Mouse (Mus musculus): ENCODE measurements around the gene Junb. TPM values are rescaled to one million over a fixed set of nuclear protein-coding genes. Genes with fewer than 3 reads are reported as not detected.
A peak's percentile ranks its signal among the peaks of the same experiment; 100 is the strongest.

The Junb gene
- polyA plus RNA-seq, 1 experiment from 2014 or later: 7.6 TPM

GRCm38 (mm10) chr8:84947241-84947545 lies 31.3 kb downstream of the Junb start:
- H3K9me3 ChIP-seq (ENCODE audit: control insufficient read depth, low read length): no peaks in the 10 kb centered on the region
- H3K4me2 ChIP-seq (ENCODE audit: low read length): peak overlapping the region; percentile 87; the same call in 1 of the 2 replicates
- H3K27ac ChIP-seq (ENCODE audit: low read length): no peak overlapping the region
- no peaks in the 10 kb centered on the region for H3K36me3 ChIP-seq (ENCODE audit: control insufficient read depth, insufficient read depth)
- no peak for ATAC-seq
- H3K9ac ChIP-seq (replicated peaks; ENCODE audit: low read depth, low read length): no peak overlapping the region; the same call in 1 of the 2 replicates
- 16% methylated on average over 9 of the region's 9 CpGs for WGBS
- no peak overlapping the region; the same call in 1 of the 2 replicates for H3K4me3 ChIP-seq (replicated peaks; ENCODE audit: low read length)
- H3K27me3 ChIP-seq (replicated peaks; ENCODE audit: control insufficient read depth, insufficient read depth, low read length): peaks cover 35% of the 10 kb centered on the region
- H3K4me1 ChIP-seq (replicated peaks; ENCODE audit: control insufficient read depth, insufficient read depth, low read length): peaks cover 26% of the 10 kb centered on the region

- Histone ChIP-seq H3K4me1 (replicated peaks; ENCODE audit: control insufficient read depth, insufficient read depth, low read length) (peaks cover 26% of the 10 kb centered on the region), H3K27ac (ENCODE audit: low read length) (peak within 1 kb of the TSS; percentile 60), H3K4me3 (replicated peaks; ENCODE audit: low read length) (peak within 1 kb of the TSS; percentile 83), H3K4me2 (ENCODE audit: low read length) (peak within 1 kb of the TSS; percentile 87), H3K9ac (replicated peaks; ENCODE audit: low read depth, low read length) (peak within 1 kb of the TSS; percentile 83), H3K9me3 (ENCODE audit: control insufficient read depth, low read length) (no peaks in the 10 kb centered on the region), H3K36me3 (ENCODE audit: control insufficient read depth, insufficient read depth) (no peaks in the 10 kb centered on the region), H3K27me3 (replicated peaks; ENCODE audit: control insufficient read depth, insufficient read depth, low read length) (peaks cover 35% of the 10 kb centered on the region)
- 4% methylated on average over 17 of the region's 17 CpGs for WGBS
- ATAC-seq: 0 out of 2 replicates have a peak, but pooled peaks have one; percentile 27
Measured at GRCm38 (mm10) chr8:84946528-84947240, 31.8 kb downstream of the Junb start, which contains the start of gene Rtbdn. TSS of gene Rtbdn (plus strand) at chr8:84946991.

- Histone ChIP-seq H3K4me2 (ENCODE audit: low read length) (peak overlapping the region; percentile 87), H3K4me1 (replicated peaks; ENCODE audit: control insufficient read depth, insufficient read depth, low read length) (peaks cover 26% of the 10 kb centered on the region), H3K27me3 (replicated peaks; ENCODE audit: control insufficient read depth, insufficient read depth, low read length) (peaks cover 35% of the 10 kb centered on the region), H3K4me3 (replicated peaks; ENCODE audit: low read length) (peak overlapping the region; percentile 83), H3K36me3 (ENCODE audit: control insufficient read depth, insufficient read depth) (no peaks in the 10 kb centered on the region), H3K9me3 (ENCODE audit: control insufficient read depth, low read length) (no peaks in the 10 kb centered on the region), H3K27ac (ENCODE audit: low read length) (peak overlapping the region; percentile 60), H3K9ac (replicated peaks; ENCODE audit: low read depth, low read length) (peak overlapping the region; percentile 83)
- 2% methylated on average over 46 of the region's 67 CpGs for WGBS
- ATAC-seq: peak; percentile 57
Measured at GRCm38 (mm10) chr8:84945633-84946527, 32.6 kb downstream of the Junb start.

GRCm38 (mm10) chr8:84945235-84945632 lies 33.3 kb downstream of the Junb start:
- H3K4me1 ChIP-seq (replicated peaks; ENCODE audit: control insufficient read depth, insufficient read depth, low read length): peaks cover 26% of the 10 kb centered on the region
- peaks cover 30% of the 10 kb centered on the region for H3K27me3 ChIP-seq (replicated peaks; ENCODE audit: control insufficient read depth, insufficient read depth, low read length)
- peak overlapping the region; percentile 83 for H3K4me3 ChIP-seq (replicated peaks; ENCODE audit: low read length)
- peak overlapping the region; percentile 87 for H3K4me2 ChIP-seq (ENCODE audit: low read length)
- H3K9ac ChIP-seq (replicated peaks; ENCODE audit: low read depth, low read length): peak overlapping the region; percentile 83
- no peaks in the 10 kb centered on the region for H3K9me3 ChIP-seq (ENCODE audit: control insufficient read depth, low read length)
- no peak overlapping the region for H3K27ac ChIP-seq (ENCODE audit: low read length)
- no peaks in the 10 kb centered on the region for H3K36me3 ChIP-seq (ENCODE audit: control insufficient read depth, insufficient read depth)
- WGBS: under 1% methylated on average over 11 of the region's 11 CpGs
- ATAC-seq: peak; percentile 51

GRCm38 (mm10) chr8:84944478-84945160 lies 33.9 kb downstream of the Junb start:
- Histone ChIP-seq H3K4me3 (replicated peaks; ENCODE audit: low read length) (peak overlapping the region; percentile 83), H3K9ac (replicated peaks; ENCODE audit: low read depth, low read length) (no peak overlapping the region), H3K36me3 (ENCODE audit: control insufficient read depth, insufficient read depth) (no peaks in the 10 kb centered on the region), H3K27ac (ENCODE audit: low read length) (no peak overlapping the region), H3K4me1 (replicated peaks; ENCODE audit: control insufficient read depth, insufficient read depth, low read length) (peaks cover 26% of the 10 kb centered on the region), H3K4me2 (ENCODE audit: low read length) (peak overlapping the region; percentile 87), H3K27me3 (replicated peaks; ENCODE audit: control insufficient read depth, insufficient read depth, low read length) (peaks cover 23% of the 10 kb centered on the region), H3K9me3 (ENCODE audit: control insufficient read depth, low read length) (no peaks in the 10 kb centered on the region)
- 1% methylated on average over 26 of the region's 26 CpGs for WGBS
- peak; percentile 16; the same call in 1 of the 2 replicates for ATAC-seq

GRCm38 (mm10) chr8:84943699-84944098 lies 34.8 kb downstream of the Junb start:
- H3K4me1 ChIP-seq (replicated peaks; ENCODE audit: control insufficient read depth, insufficient read depth, low read length): peaks cover 26% of the 10 kb centered on the region
- H3K27ac ChIP-seq (ENCODE audit: low read length): no peak overlapping the region
- no peak overlapping the region for H3K9ac ChIP-seq (replicated peaks; ENCODE audit: low read depth, low read length)
- no peak overlapping the region; the same call in 1 of the 2 replicates for H3K4me2 ChIP-seq (ENCODE audit: low read length)
- ATAC-seq: no peak
- no peak overlapping the region for H3K4me3 ChIP-seq (replicated peaks; ENCODE audit: low read length)
- no peaks in the 10 kb centered on the region for H3K36me3 ChIP-seq (ENCODE audit: control insufficient read depth, insufficient read depth)
- WGBS: 21% methylated on average over 4 of the region's 4 CpGs
- no peaks in the 10 kb centered on the region for H3K9me3 ChIP-seq (ENCODE audit: control insufficient read depth, low read length)
- H3K27me3 ChIP-seq (replicated peaks; ENCODE audit: control insufficient read depth, insufficient read depth, low read length): peaks cover 23% of the 10 kb centered on the region

- peak overlapping the region; percentile 35; the same call in 1 of the 2 replicates for H3K9ac ChIP-seq (replicated peaks; ENCODE audit: low read depth, low read length)
- no peaks in the 10 kb centered on the region for H3K27me3 ChIP-seq (replicated peaks; ENCODE audit: control insufficient read depth, insufficient read depth, low read length)
- peak overlapping the region; percentile 85 for H3K4me2 ChIP-seq (ENCODE audit: low read length)
- no peak for ATAC-seq
- no peaks in the 10 kb centered on the region for H3K9me3 ChIP-seq (ENCODE audit: control insufficient read depth, low read length)
- WGBS: 62% methylated on average over 13 of the region's 13 CpGs
- H3K4me1 ChIP-seq (replicated peaks; ENCODE audit: control insufficient read depth, insufficient read depth, low read length): peaks cover 31% of the 10 kb centered on the region
- no peaks in the 10 kb centered on the region for H3K36me3 ChIP-seq (ENCODE audit: control insufficient read depth, insufficient read depth)
- H3K27ac ChIP-seq (ENCODE audit: low read length): 0 out of 2 replicates have a peak overlapping the region, but pooled peaks have one; percentile 30
- peak overlapping the region; percentile 83 for H3K4me3 ChIP-seq (replicated peaks; ENCODE audit: low read length)
Measured at GRCm38 (mm10) chr8:84937620-84938485, 40.7 kb downstream of the Junb start.

- H3K27me3 ChIP-seq (replicated peaks; ENCODE audit: control insufficient read depth, insufficient read depth, low read length): no peaks in the 10 kb centered on the region
- no peaks in the 10 kb centered on the region for H3K9me3 ChIP-seq (ENCODE audit: control insufficient read depth, low read length)
- H3K4me3 ChIP-seq (replicated peaks; ENCODE audit: low read length): peak within 1 kb of the TSS; percentile 83
- 0% methylated on average over 36 of the region's 50 CpGs for whole genome bisulfite sequencing
- H3K4me1 ChIP-seq (replicated peaks; ENCODE audit: control insufficient read depth, insufficient read depth, low read length): peaks cover 31% of the 10 kb centered on the region
- no peaks in the 10 kb centered on the region for H3K36me3 ChIP-seq (ENCODE audit: control insufficient read depth, insufficient read depth)
- ATAC-seq: peak; percentile 73
- H3K9ac ChIP-seq (replicated peaks; ENCODE audit: low read depth, low read length): peak within 1 kb of the TSS; percentile 93
- H3K4me2 ChIP-seq (ENCODE audit: low read length): peak within 1 kb of the TSS; percentile 85
- peak within 1 kb of the TSS; percentile 87 for H3K27ac ChIP-seq (ENCODE audit: low read length)
Measured at GRCm38 (mm10) chr8:84936962-84937546, 41.5 kb downstream of the Junb start, which contains the start of gene Mast1. TSS of gene Mast1 (minus strand) at chr8:84937359.

All from forebrain, embryonic 16.5 days (tissue).